Mouse (Mus musculus): ENCODE measurements around the gene Myl9.
"Not testable (repeated sequence)": the region's sequence is repeated elsewhere in the genome, so short reads cannot be mapped to it uniquely, and the experiment has no call there.

Myl9 gene

GRCm38 (mm10) chr2:156784891-156785290 is 9.7 kb downstream of the Myl9 start:
- no peak for DNase-seq (ENCODE audit: low spot score)

GRCm38 (mm10) chr2:156786369-156786768 is 11.1 kb downstream of the Myl9 start:
- not testable (repeated sequence) for DNase-seq (ENCODE audit: low spot score)

GRCm38 (mm10) chr2:156787090-156787775 is 12.0 kb downstream of the Myl9 start:
- DNase-seq (ENCODE audit: low spot score) = no peak

GRCm38 (mm10) chr2:156787776-156788105 is 12.5 kb downstream of the Myl9 start:
- DNase-seq (ENCODE audit: low spot score) = no peak

GRCm38 (mm10) chr2:156788836-156789235 is 13.6 kb downstream of the Myl9 start:
- DNase-seq (ENCODE audit: low spot score) = no peak

- DNase-seq (ENCODE audit: low spot score) = no peak
Measured at GRCm38 (mm10) chr2:156798516-156798915, 23.3 kb downstream of the Myl9 start.

- DNase-seq (ENCODE audit: low spot score) = no peak
Measured at GRCm38 (mm10) chr2:156801045-156801444, 25.8 kb downstream of the Myl9 start.

- DNase-seq (ENCODE audit: low spot score) = not testable (repeated sequence)
Measured at GRCm38 (mm10) chr2:156802116-156802515, 26.9 kb downstream of the Myl9 start.

GRCm38 (mm10) chr2:156803698-156804372 is 28.6 kb downstream of the Myl9 start:
- DNase-seq (ENCODE audit: low spot score) = no peak

- no peak for DNase-seq (ENCODE audit: low spot score)
Measured at GRCm38 (mm10) chr2:156804589-156804988, 29.4 kb downstream of the Myl9 start.

- no peak for DNase-seq (ENCODE audit: low spot score)
Measured at GRCm38 (mm10) chr2:156806886-156807285, 31.7 kb downstream of the Myl9 start.

- peak; percentile 50 for DNase-seq (ENCODE audit: low spot score)
Measured at GRCm38 (mm10) chr2:156809579-156809978, 34.4 kb downstream of the Myl9 start.

GRCm38 (mm10) chr2:156810716-156811115 is 35.5 kb downstream of the Myl9 start:
- DNase-seq (ENCODE audit: low spot score) = no peak

- no peak for DNase-seq (ENCODE audit: low spot score)
Measured at GRCm38 (mm10) chr2:156811556-156811955, 36.3 kb downstream of the Myl9 start.

GRCm38 (mm10) chr2:156814344-156814801 is 39.2 kb downstream of the Myl9 start:
- peak; percentile 29 for DNase-seq (ENCODE audit: low spot score)

- no peak for DNase-seq (ENCODE audit: low spot score)
Measured at GRCm38 (mm10) chr2:156814893-156815292, 39.7 kb downstream of the Myl9 start.

GRCm38 (mm10) chr2:156815412-156815811 is 40.2 kb downstream of the Myl9 start:
- no peak for DNase-seq (ENCODE audit: low spot score)

- no peak for DNase-seq (ENCODE audit: low spot score)
Measured at GRCm38 (mm10) chr2:156816116-156816515, 40.9 kb downstream of the Myl9 start.

GRCm38 (mm10) chr2:156825128-156825527 is 49.9 kb downstream of the Myl9 start:
- not testable (repeated sequence) for DNase-seq (ENCODE audit: low spot score)

Measured in yolk sac, embryonic 10.5 days (tissue).